Mouse (Mus musculus): ENCODE data around the gene Tcf20. TPM values are rescaled to one million over a fixed set of nuclear protein-coding genes. Genes with fewer than 3 reads are reported as not detected.

Gene Tcf20
- polyA plus RNA-seq, 1 experiment from 2014 or later = 4.0 TPM

- Histone ChIP-seq H3K27ac (ENCODE audit: low read length) (no peak overlapping the region; the same call in 1 of the 2 replicates), H3K4me1 (ENCODE audit: control insufficient read depth, insufficient read depth, low read length) (peaks cover 32% of the 10 kb centered on the region), H3K4me3 (ENCODE audit: low read length) (no peak overlapping the region), H3K36me3 (ENCODE audit: control insufficient read depth, insufficient read depth) (no peaks in the 10 kb centered on the region), H3K9ac (ENCODE audit: low read length) (no peak overlapping the region; the same call in 1 of the 2 replicates), H3K27me3 (ENCODE audit: control insufficient read depth, insufficient read depth, low read length) (peaks cover 29% of the 10 kb centered on the region), H3K9me3 (replicated peaks; ENCODE audit: control insufficient read depth, low read length) (no peaks in the 10 kb centered on the region), H3K4me2 (ENCODE audit: low read depth, low read length) (peak overlapping the region; percentile 61)
- 82% methylated on average over 14 of the region's 14 CpGs for WGBS
- ATAC-seq (replicated peaks; ENCODE audit: extremely low read depth, insufficient read depth, low FRiP score) = no peak
These were observed 23.3 kb downstream of the Tcf20 start for GRCm38 (mm10) chr15:82964266-82964825.

DNA sequence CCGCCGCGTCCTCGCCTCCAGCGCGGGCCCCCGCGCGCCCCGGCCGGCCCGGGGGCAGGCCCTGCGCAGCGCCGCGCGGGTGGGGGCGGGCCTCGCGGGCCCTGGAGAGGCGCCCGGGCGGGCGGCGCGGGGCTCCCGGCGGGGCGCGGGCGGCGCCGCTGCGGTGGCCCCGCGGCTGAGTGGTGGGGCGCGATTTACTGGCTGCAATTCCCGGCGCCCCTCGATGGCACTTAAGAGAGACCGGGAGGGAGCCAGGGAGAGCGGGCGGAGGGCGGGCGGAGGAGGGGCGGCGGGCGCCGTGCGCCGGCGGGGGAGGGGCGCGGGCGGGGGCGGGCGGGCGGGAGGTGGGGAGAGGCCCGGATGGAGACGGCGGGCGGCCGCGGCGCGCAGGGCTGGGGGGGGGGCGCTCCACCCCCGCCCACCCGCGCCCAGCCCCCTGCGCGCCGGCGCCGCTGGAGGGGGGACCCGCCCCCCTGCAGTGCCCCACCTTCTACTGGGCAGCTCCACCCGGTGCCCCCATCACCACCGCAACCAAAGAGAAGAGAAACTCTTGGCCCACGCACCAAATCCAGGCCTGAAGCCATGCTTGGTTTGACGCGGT lies 24.0 kb downstream of the Tcf20 start:
- Histone ChIP-seq H3K4me3 (ENCODE audit: low read length) (peak overlapping the region; percentile 44), H3K9me3 (replicated peaks; ENCODE audit: control insufficient read depth, low read length) (no peaks in the 10 kb centered on the region), H3K4me1 (ENCODE audit: control insufficient read depth, insufficient read depth, low read length) (peaks cover 34% of the 10 kb centered on the region), H3K36me3 (ENCODE audit: control insufficient read depth, insufficient read depth) (no peaks in the 10 kb centered on the region), H3K27me3 (ENCODE audit: control insufficient read depth, insufficient read depth, low read length) (peaks cover 36% of the 10 kb centered on the region), H3K27ac (ENCODE audit: low read length) (no peak overlapping the region; the same call in none of the 2 replicates), H3K9ac (ENCODE audit: low read length) (peak overlapping the region; percentile 61), H3K4me2 (ENCODE audit: low read depth, low read length) (peak overlapping the region; percentile 61)
- 2% methylated on average over 33 of the region's 82 CpGs for WGBS
- peak; percentile 49 for ATAC-seq (replicated peaks; ENCODE audit: extremely low read depth, insufficient read depth, low FRiP score)

GRCm38 (mm10) chr15:82963090-82963489 lies 24.6 kb downstream of the Tcf20 start:
- H3K9me3 ChIP-seq (replicated peaks; ENCODE audit: control insufficient read depth, low read length) = no peaks in the 10 kb centered on the region
- peaks cover 31% of the 10 kb centered on the region for H3K4me1 ChIP-seq (ENCODE audit: control insufficient read depth, insufficient read depth, low read length)
- WGBS = 4% methylated on average over 37 of the region's 39 CpGs
- peak overlapping the region; percentile 44 for H3K4me3 ChIP-seq (ENCODE audit: low read length)
- H3K4me2 ChIP-seq (ENCODE audit: low read depth, low read length) = peak overlapping the region; percentile 65
- peaks cover 36% of the 10 kb centered on the region for H3K27me3 ChIP-seq (ENCODE audit: control insufficient read depth, insufficient read depth, low read length)
- H3K27ac ChIP-seq (ENCODE audit: low read length) = no peak overlapping the region
- no peak for ATAC-seq (replicated peaks; ENCODE audit: extremely low read depth, insufficient read depth, low FRiP score)
- no peaks in the 10 kb centered on the region for H3K36me3 ChIP-seq (ENCODE audit: control insufficient read depth, insufficient read depth)
- H3K9ac ChIP-seq (ENCODE audit: low read length) = peak overlapping the region; percentile 61

GRCm38 (mm10) chr15:82962536-82962935 lies 25.1 kb downstream of the Tcf20 start:
- H3K4me2 ChIP-seq (ENCODE audit: low read depth, low read length) = peak overlapping the region; percentile 65
- H3K4me3 ChIP-seq (ENCODE audit: low read length) = peak overlapping the region; percentile 44
- H3K27me3 ChIP-seq (ENCODE audit: control insufficient read depth, insufficient read depth, low read length) = peaks cover 40% of the 10 kb centered on the region
- WGBS = 50% methylated on average over 4 of the region's 4 CpGs
- no peaks in the 10 kb centered on the region for H3K9me3 ChIP-seq (replicated peaks; ENCODE audit: control insufficient read depth, low read length)
- H3K36me3 ChIP-seq (ENCODE audit: control insufficient read depth, insufficient read depth) = no peaks in the 10 kb centered on the region
- peaks cover 33% of the 10 kb centered on the region for H3K4me1 ChIP-seq (ENCODE audit: control insufficient read depth, insufficient read depth, low read length)
- ATAC-seq (replicated peaks; ENCODE audit: extremely low read depth, insufficient read depth, low FRiP score) = no peak
- no peak overlapping the region for H3K27ac ChIP-seq (ENCODE audit: low read length)
- no peak overlapping the region for H3K9ac ChIP-seq (ENCODE audit: low read length)

DNA sequence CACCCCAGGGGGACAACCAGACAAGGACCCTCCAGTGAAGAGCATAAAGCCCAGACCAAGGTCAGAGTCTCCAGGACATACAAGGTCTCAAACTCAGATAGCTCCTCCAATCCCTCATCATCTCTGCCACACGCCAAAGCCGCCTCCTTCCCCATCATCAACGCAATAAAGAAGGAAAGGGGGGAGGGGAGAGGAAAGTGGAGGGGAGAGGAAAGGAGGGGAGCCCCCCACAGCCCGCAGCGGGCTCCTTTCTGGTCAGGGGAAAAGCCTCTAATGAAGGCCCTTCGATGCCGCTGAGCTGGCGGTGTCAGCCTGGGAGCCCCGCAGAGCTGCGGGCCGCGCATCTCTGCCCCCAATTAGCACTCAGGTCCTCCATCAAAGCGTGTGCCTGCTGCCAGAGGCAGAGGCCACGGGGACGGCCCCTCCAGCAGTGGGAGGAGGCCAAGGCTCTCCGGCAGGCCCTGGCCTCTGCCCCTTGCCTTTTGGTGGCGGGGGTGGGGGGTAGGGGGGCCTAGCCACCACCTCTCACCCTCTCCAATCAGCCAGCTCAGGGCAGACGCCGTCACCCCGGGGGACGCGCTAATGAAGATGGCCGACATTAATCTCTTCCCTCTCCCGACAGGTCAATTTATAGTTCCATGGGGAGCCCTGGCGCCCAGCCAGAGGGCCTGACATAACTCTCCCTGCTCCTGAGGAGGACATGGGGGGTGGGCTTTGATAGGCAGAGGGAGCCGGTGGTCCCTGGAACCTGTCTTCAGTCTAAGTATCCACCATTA lies 26.7 kb downstream of the Tcf20 start:
- Histone ChIP-seq H3K27me3 (ENCODE audit: control insufficient read depth, insufficient read depth, low read length) (peaks cover 32% of the 10 kb centered on the region), H3K9me3 (replicated peaks; ENCODE audit: control insufficient read depth, low read length) (no peaks in the 10 kb centered on the region), H3K4me3 (ENCODE audit: low read length) (peak overlapping the region; percentile 22), H3K36me3 (ENCODE audit: control insufficient read depth, insufficient read depth) (no peaks in the 10 kb centered on the region), H3K9ac (ENCODE audit: low read length) (peak overlapping the region; percentile 60), H3K4me2 (ENCODE audit: low read depth, low read length) (peak overlapping the region; percentile 58), H3K27ac (ENCODE audit: low read length) (no peak overlapping the region), H3K4me1 (ENCODE audit: control insufficient read depth, insufficient read depth, low read length) (peaks cover 41% of the 10 kb centered on the region)
- ATAC-seq (replicated peaks; ENCODE audit: extremely low read depth, insufficient read depth, low FRiP score) = no peak
- WGBS = 3% methylated on average over 26 of the region's 26 CpGs

- ATAC-seq (replicated peaks; ENCODE audit: extremely low read depth, insufficient read depth, low FRiP score) = no peak
- H3K4me2 ChIP-seq (ENCODE audit: low read depth, low read length) = peak overlapping the region; percentile 39
- no peak overlapping the region for H3K4me3 ChIP-seq (ENCODE audit: low read length)
- H3K27me3 ChIP-seq (ENCODE audit: control insufficient read depth, insufficient read depth, low read length) = peaks cover 36% of the 10 kb centered on the region
- H3K9me3 ChIP-seq (replicated peaks; ENCODE audit: control insufficient read depth, low read length) = no peaks in the 10 kb centered on the region
- H3K4me1 ChIP-seq (ENCODE audit: control insufficient read depth, insufficient read depth, low read length) = peaks cover 41% of the 10 kb centered on the region
- 0 out of 2 replicates have a peak overlapping the region, but pooled peaks have one; percentile 13 for H3K9ac ChIP-seq (ENCODE audit: low read length)
- no peaks in the 10 kb centered on the region for H3K36me3 ChIP-seq (ENCODE audit: control insufficient read depth, insufficient read depth)
- peak overlapping the region; percentile 47 for H3K27ac ChIP-seq (ENCODE audit: low read length)
- 34% methylated on average over 12 of the region's 12 CpGs for WGBS
These were observed 28.5 kb downstream of the Tcf20 start for GRCm38 (mm10) chr15:82959151-82959550.

DNA sequence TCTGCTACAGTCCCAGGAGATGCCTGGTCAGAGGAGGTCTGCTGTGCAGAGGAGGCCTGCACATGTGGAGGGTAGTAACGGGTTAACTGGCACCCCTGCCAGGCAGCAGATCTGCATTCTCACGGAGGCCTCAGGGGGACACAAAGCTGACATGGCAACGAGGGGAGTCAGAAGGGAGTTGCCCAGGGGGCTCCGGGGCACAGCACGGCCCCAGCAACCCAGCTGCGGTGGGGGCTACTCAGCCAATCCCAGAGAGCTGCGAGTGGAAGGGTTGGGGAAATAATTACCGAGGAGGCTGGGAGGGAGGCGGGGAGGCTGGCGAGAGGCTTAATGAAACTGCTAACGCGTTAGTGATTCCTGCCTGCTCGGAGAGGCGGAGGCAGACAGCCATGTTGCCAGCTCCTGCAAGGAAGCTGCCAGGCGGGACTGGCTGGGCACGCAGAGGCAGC lies 29.4 kb downstream of the Tcf20 start:
- Histone ChIP-seq H3K4me2 (ENCODE audit: low read depth, low read length) (peak overlapping the region; percentile 39), H3K27ac (ENCODE audit: low read length) (no peak overlapping the region), H3K4me3 (ENCODE audit: low read length) (peak overlapping the region; percentile 15), H3K9me3 (replicated peaks; ENCODE audit: control insufficient read depth, low read length) (no peaks in the 10 kb centered on the region), H3K27me3 (ENCODE audit: control insufficient read depth, insufficient read depth, low read length) (peaks cover 41% of the 10 kb centered on the region), H3K36me3 (ENCODE audit: control insufficient read depth, insufficient read depth) (no peaks in the 10 kb centered on the region), H3K4me1 (ENCODE audit: control insufficient read depth, insufficient read depth, low read length) (peaks cover 41% of the 10 kb centered on the region), H3K9ac (ENCODE audit: low read length) (peak overlapping the region; percentile 2; the same call in 1 of the 2 replicates)
- ATAC-seq (replicated peaks; ENCODE audit: extremely low read depth, insufficient read depth, low FRiP score) = no peak
- WGBS = 15% methylated on average over 16 of the region's 16 CpGs

- Histone ChIP-seq H3K4me2 (ENCODE audit: low read depth, low read length) (no peak overlapping the region), H3K9me3 (replicated peaks; ENCODE audit: control insufficient read depth, low read length) (no peaks in the 10 kb centered on the region), H3K27ac (ENCODE audit: low read length) (no peak overlapping the region; the same call in 1 of the 2 replicates), H3K9ac (ENCODE audit: low read length) (0 out of 2 replicates have a peak overlapping the region, but pooled peaks have one; percentile 20), H3K4me3 (ENCODE audit: low read length) (no peak overlapping the region), H3K27me3 (ENCODE audit: control insufficient read depth, insufficient read depth, low read length) (peaks cover 44% of the 10 kb centered on the region), H3K4me1 (ENCODE audit: control insufficient read depth, insufficient read depth, low read length) (peaks cover 43% of the 10 kb centered on the region), H3K36me3 (ENCODE audit: control insufficient read depth, insufficient read depth) (no peaks in the 10 kb centered on the region)
- ATAC-seq (replicated peaks; ENCODE audit: extremely low read depth, insufficient read depth, low FRiP score) = no peak
- WGBS = 41% methylated on average over 4 of the region's 4 CpGs
These were observed 31.0 kb downstream of the Tcf20 start for GRCm38 (mm10) chr15:82956721-82957120.

DNA sequence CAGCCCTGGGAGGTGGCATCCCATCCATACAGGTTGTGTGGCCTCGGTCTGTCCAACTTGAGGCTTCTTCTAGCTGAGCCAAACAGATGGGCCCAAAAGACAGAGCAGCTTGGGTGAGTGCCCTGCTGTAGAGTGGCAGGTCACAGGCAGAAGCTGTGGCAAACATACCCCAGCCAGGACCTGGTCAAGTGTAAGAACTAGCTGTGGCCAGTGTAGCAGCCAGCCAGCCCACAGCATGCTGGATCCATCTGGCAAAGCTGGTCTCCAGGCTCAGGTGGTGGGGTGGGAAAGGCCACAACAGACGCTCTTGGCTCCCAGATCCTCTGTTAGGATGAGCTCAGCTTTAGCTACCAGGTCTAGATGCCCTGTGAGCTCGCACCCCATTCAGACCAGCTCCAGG lies 31.4 kb downstream of the Tcf20 start:
- Histone ChIP-seq H3K4me1 (ENCODE audit: control insufficient read depth, insufficient read depth, low read length) (peaks cover 41% of the 10 kb centered on the region), H3K4me3 (ENCODE audit: low read length) (no peak overlapping the region), H3K36me3 (ENCODE audit: control insufficient read depth, insufficient read depth) (no peaks in the 10 kb centered on the region), H3K4me2 (ENCODE audit: low read depth, low read length) (no peak overlapping the region), H3K9ac (ENCODE audit: low read length) (no peak overlapping the region), H3K9me3 (replicated peaks; ENCODE audit: control insufficient read depth, low read length) (no peaks in the 10 kb centered on the region), H3K27me3 (ENCODE audit: control insufficient read depth, insufficient read depth, low read length) (peaks cover 47% of the 10 kb centered on the region), H3K27ac (ENCODE audit: low read length) (no peak overlapping the region)
- WGBS = 86% methylated on average over 3 of the region's 3 CpGs
- ATAC-seq (replicated peaks; ENCODE audit: extremely low read depth, insufficient read depth, low FRiP score) = no peak
